Mouse (Mus musculus) heart, adult 2 months (tissue): Measurements from ENCODE around the gene Csnk1g2. TPM values are rescaled to one million over a fixed set of nuclear protein-coding genes. Genes with fewer than 3 reads are reported as not detected.

Source experiments
- DNase-seq, 2 experiments: peaks; one replicate each; pipeline ENCODE4 v3.0.0; 2021
- H3K27ac ChIP-seq: fragments of 200-600 bp; 2 replicates; pipeline ENCODE4 v1.8.1; 2022
- H3K27me3 ChIP-seq: fragments of 200-500 bp; 2 replicates; pipeline ENCODE4 v1.6.1; 2012; ENCODE audit warnings: mild to moderate bottlenecking, low read length, inconsistent platforms, mixed read lengths; ENCODE audit not compliant: control insufficient read depth, insufficient read depth
- H3K36me3 ChIP-seq: fragments of 200-500 bp; 2 replicates; pipeline ENCODE4 v1.6.1; 2012; ENCODE audit warnings: low read length, inconsistent platforms; ENCODE audit not compliant: control insufficient read depth, insufficient read depth
- H3K4me1 ChIP-seq: fragments of 200-500 bp; 2 replicates; pipeline ENCODE4 v1.6.1; 2011; ENCODE audit warnings: low read length; ENCODE audit not compliant: control insufficient read depth, insufficient read depth
- H3K4me3 ChIP-seq: fragments of 200-600 bp; 2 replicates; pipeline ENCODE4 v1.8.1; 2022
- H3K79me2 ChIP-seq: fragments of 200-500 bp; replicated peaks from 2 replicates; pipeline ENCODE4 v1.6.1; 2012; ENCODE audit warnings: mild to moderate bottlenecking, inconsistent platforms, low read length, moderate library complexity, mixed read lengths; ENCODE audit not compliant: control insufficient read depth, insufficient read depth
- H3K9ac ChIP-seq: fragments of 200-500 bp; 2 replicates; pipeline ENCODE4 v1.6.1; 2012; ENCODE audit warnings: low read depth, mild to moderate bottlenecking, control low read depth, inconsistent platforms, low read length, mixed read lengths
- CTCF ChIP-seq: fragments of 200-600 bp; IDR thresholded peaks from 2 replicates; pipeline ENCODE4 v1.8.1; 2022; ENCODE audit warnings: antibody characterized with exemption, mild to moderate bottlenecking, moderate library complexity
- EP300 ChIP-seq: fragments of 200-500 bp; IDR thresholded peaks from 2 replicates; pipeline ENCODE4 v1.6.1; 2011; ENCODE audit warnings: low read depth, low read length, control low read depth; ENCODE audit not compliant: insufficient read depth
- POLR2A ChIP-seq: fragments of 200-500 bp; IDR thresholded peaks from 2 replicates; pipeline ENCODE4 v1.6.1; 2011; ENCODE audit warnings: mild to moderate bottlenecking, low read depth, low read length, control low read depth; ENCODE audit not compliant: insufficient read depth
- WGBS: fragments of 180-500 bp; shearing (Covaris S2); methylation state at CpG from one replicate; pipeline ENCODE4 v1.1.7; 2018; 5-methylcytosine and 5-hydroxymethylcytosine counted together
- intact Hi-C: fragments of 180-260 bp; cut with DNase I; formaldehyde crosslinking; loops from one replicate; pipeline ENCODE4 v1.15.1; 2025
- polyA plus RNA-seq: library from polyadenylated mRNA; depleted of rRNA; stranded (reverse); fragments of >200 nt; gene quantifications from 2 replicates; pipeline ENCODE4 v1.2.3, GENCODE M21; 2012
- total RNA-seq, 2 experiments: library from RNA; stranded (reverse); gene quantifications; 2 replicates each; pipeline ENCODE4 v1.2.3; 2021

The Csnk1g2 gene
- total and polyA plus RNA-seq, 3 experiments = 117 to 130 (median 130) TPM

GRCm38 (mm10) chr10:80663485-80664196 lies 41.0 kb downstream of the Csnk1g2 start:
- 36% methylated on average over 5 of the region's 5 CpGs for WGBS
- intact Hi-C loops = no loop called here

GRCm38 (mm10) chr10:80664197-80665015 lies 41.8 kb downstream of the Csnk1g2 start:
- 1% methylated on average over 16 of the region's 16 CpGs for WGBS
- H3K9ac ChIP-seq = peak overlapping the region; percentile 58
- peak; percentile 90 to 93 for DNase-seq
- intact Hi-C loops = no loop called here
- H3K4me1 ChIP-seq = peaks cover 20% of the 10 kb centered on the region
- H3K79me2 ChIP-seq = no peaks in the 10 kb centered on the region
- H3K36me3 ChIP-seq = peaks cover 12% of the 10 kb centered on the region
- TF ChIP-seq POLR2A (peak; percentile 62), EP300 (peak; percentile 49; the same call in 1 of the 2 replicates), CTCF (no peak)
- H3K27ac ChIP-seq = peak overlapping the region; percentile 99
- H3K4me3 ChIP-seq = peak overlapping the region; percentile 25
- H3K27me3 ChIP-seq = no peaks in the 10 kb centered on the region

More at GRCm38 (mm10) chr10:80663485-80664196, 41.0 kb downstream of the Csnk1g2 start:
- Histone ChIP-seq H3K9ac (peak overlapping the region; percentile 25; the same call in 1 of the 2 replicates), H3K27me3 (no peaks in the 10 kb centered on the region), H3K27ac (peak overlapping the region; percentile 99), H3K36me3 (peaks cover 12% of the 10 kb centered on the region), H3K4me3 (no peak overlapping the region), H3K79me2 (no peaks in the 10 kb centered on the region), H3K4me1 (peaks cover 22% of the 10 kb centered on the region)
- DNase-seq = peak in 1 of 2 experiments; percentile 44
- TF ChIP-seq CTCF = no peak
- TF ChIP-seq POLR2A = peak; percentile 16; the same call in 1 of the 2 replicates
- peak; percentile 62; the same call in 1 of the 2 replicates for TF ChIP-seq EP300

GRCm38 (mm10) chr10:80665016-80665380 lies 42.4 kb downstream of the Csnk1g2 start:
- DNase-seq = peak; percentile 85 to 88
- TF ChIP-seq CTCF = no peak
- peak; percentile 40; the same call in 1 of the 2 replicates for TF ChIP-seq POLR2A
- no peak for TF ChIP-seq EP300
- WGBS = 3% methylated on average over 10 of the region's 10 CpGs
- Histone ChIP-seq H3K27me3 (no peaks in the 10 kb centered on the region), H3K27ac (peak overlapping the region; percentile 99), H3K4me3 (peak overlapping the region; percentile 25), H3K36me3 (peaks cover 12% of the 10 kb centered on the region), H3K9ac (peak overlapping the region; percentile 61), H3K79me2 (no peaks in the 10 kb centered on the region), H3K4me1 (peaks cover 24% of the 10 kb centered on the region)
- intact Hi-C loops = no loop called here

GRCm38 (mm10) chr10:80665459-80665858 lies 42.8 kb downstream of the Csnk1g2 start:
- TF ChIP-seq EP300 (no peak), CTCF (no peak), POLR2A (no peak)
- H3K9ac ChIP-seq = peak overlapping the region; percentile 61
- 22% methylated on average over 4 of the region's 4 CpGs for WGBS
- H3K4me3 ChIP-seq = no peak overlapping the region
- peak overlapping the region; percentile 99 for H3K27ac ChIP-seq
- no peaks in the 10 kb centered on the region for H3K79me2 ChIP-seq
- intact Hi-C loops = no loop called here
- no peaks in the 10 kb centered on the region for H3K27me3 ChIP-seq
- peak; percentile 49 to 54 for DNase-seq
- H3K36me3 ChIP-seq = peaks cover 14% of the 10 kb centered on the region
- peaks cover 28% of the 10 kb centered on the region for H3K4me1 ChIP-seq

GRCm38 (mm10) chr10:80665981-80666733 lies 43.5 kb downstream of the Csnk1g2 start:
- WGBS = 42% methylated on average over 10 of the region's 10 CpGs
- H3K79me2 ChIP-seq = no peaks in the 10 kb centered on the region
- peaks cover 17% of the 10 kb centered on the region for H3K36me3 ChIP-seq
- H3K27me3 ChIP-seq = no peaks in the 10 kb centered on the region
- no peak for TF ChIP-seq POLR2A
- TF ChIP-seq CTCF = peak; percentile 32
- H3K4me1 ChIP-seq = peaks cover 32% of the 10 kb centered on the region
- DNase-seq = peak in 1 of 2 experiments; percentile 46
- H3K9ac ChIP-seq = peak overlapping the region; percentile 24; the same call in 1 of the 2 replicates
- H3K4me3 ChIP-seq = no peak overlapping the region
- intact Hi-C loops = no loop called here
- H3K27ac ChIP-seq = peak overlapping the region; percentile 99
